Mouse (Mus musculus): ENCODE measurements around the gene Aldh1a1. TPM values are rescaled to one million over a fixed set of nuclear protein-coding genes. Genes with fewer than 3 reads are reported as not detected.

Gene Aldh1a1
- 7.9 and 19.4 TPM in 2 replicates for polyA plus RNA-seq (2015; fragmentation: Nextera tagmentation; extraction: Ambion mirVana)

DNA sequence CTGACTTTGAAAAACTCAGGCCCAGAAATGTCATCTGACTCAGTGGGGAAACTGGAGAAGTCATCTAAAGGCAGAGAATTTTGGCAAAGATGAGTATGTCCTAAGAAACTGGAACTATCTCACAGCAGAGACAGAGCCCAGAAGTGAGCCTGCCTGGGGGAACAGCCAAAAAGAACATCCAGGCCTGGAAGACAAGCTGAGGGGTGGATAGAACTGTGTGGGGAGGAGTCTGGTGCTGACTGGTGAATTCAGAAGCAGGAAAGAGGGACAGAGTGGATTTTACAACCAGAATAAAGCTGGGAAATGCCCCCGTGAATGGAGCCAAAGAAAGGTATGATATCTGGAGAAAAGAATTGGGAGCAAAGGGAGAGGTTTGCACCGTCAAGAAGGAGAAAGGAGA lies at the start of gene Aldh1a1:
Gene Aldh1a1 (plus strand): TSS at position 225 of the 400 bp plus-strand sequence.
- H3K4me2 ChIP-seq (ENCODE audit: low read length) = no peak within 1 kb of the TSS
- H3K27me3 ChIP-seq (ENCODE audit: control insufficient read depth, insufficient read depth, low read depth, low read length) = no peaks in the 10 kb centered on the region
- no peak within 1 kb of the TSS for H3K9ac ChIP-seq (ENCODE audit: low read depth, low read length)
- WGBS = 51% methylated on average over 2 of the region's 2 CpGs
- H3K4me3 ChIP-seq (ENCODE audit: low read depth, low read length) = no peak within 1 kb of the TSS
- H3K36me3 ChIP-seq (ENCODE audit: control insufficient read depth, insufficient read depth, low read length) = no peaks in the 10 kb centered on the region
- H3K27ac ChIP-seq (ENCODE audit: low read length) = no peak within 1 kb of the TSS
- no peak for ATAC-seq
- no peaks in the 10 kb centered on the region for H3K4me1 ChIP-seq (ENCODE audit: control insufficient read depth, insufficient read depth, low read length)
- H3K9me3 ChIP-seq (replicated peaks; ENCODE audit: control insufficient read depth, low read length, poor library complexity, severe bottlenecking) = no peaks in the 10 kb centered on the region

DNA sequence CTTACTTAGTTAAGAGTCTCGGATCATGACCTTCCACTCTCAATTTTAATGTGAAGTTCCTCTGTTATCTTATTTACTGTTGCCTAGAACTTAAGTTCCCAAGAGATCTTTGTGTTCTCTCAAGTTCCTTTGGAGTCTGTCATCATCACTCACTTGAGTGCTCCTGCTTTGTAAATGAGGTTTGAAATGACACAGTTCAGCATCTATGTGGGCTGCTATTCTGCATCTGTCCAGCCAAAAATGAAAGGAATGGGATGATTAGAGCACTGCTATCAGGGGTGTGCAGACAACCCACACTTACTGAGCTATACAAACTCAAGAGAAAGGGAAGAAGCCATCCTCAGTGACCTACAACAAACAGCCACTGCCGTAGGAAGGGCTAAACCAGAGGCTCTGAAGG lies 44.7 kb upstream of the Aldh1a1 start:
- H3K4me3 ChIP-seq (ENCODE audit: low read depth, low read length) = no peak overlapping the region
- H3K4me2 ChIP-seq (ENCODE audit: low read length) = no peak overlapping the region
- H3K9me3 ChIP-seq (replicated peaks; ENCODE audit: control insufficient read depth, low read length, poor library complexity, severe bottlenecking) = no peaks in the 10 kb centered on the region
- 91% methylated on average over 2 of the region's 2 CpGs for WGBS
- H3K27me3 ChIP-seq (ENCODE audit: control insufficient read depth, insufficient read depth, low read depth, low read length) = no peaks in the 10 kb centered on the region
- no peaks in the 10 kb centered on the region for H3K4me1 ChIP-seq (ENCODE audit: control insufficient read depth, insufficient read depth, low read length)
- ATAC-seq = no peak
- no peak overlapping the region for H3K27ac ChIP-seq (ENCODE audit: low read length)
- no peak overlapping the region for H3K9ac ChIP-seq (ENCODE audit: low read depth, low read length)
- no peaks in the 10 kb centered on the region for H3K36me3 ChIP-seq (ENCODE audit: control insufficient read depth, insufficient read depth, low read length)

- H3K27me3 ChIP-seq (ENCODE audit: control insufficient read depth, insufficient read depth, low read depth, low read length) = no peaks in the 10 kb centered on the region
- ATAC-seq = peak; percentile 80; the same call in 1 of the 2 replicates
- H3K36me3 ChIP-seq (ENCODE audit: control insufficient read depth, insufficient read depth, low read length) = no peaks in the 10 kb centered on the region
- no peaks in the 10 kb centered on the region for H3K4me1 ChIP-seq (ENCODE audit: control insufficient read depth, insufficient read depth, low read length)
- no peak overlapping the region for H3K4me2 ChIP-seq (ENCODE audit: low read length)
- H3K4me3 ChIP-seq (ENCODE audit: low read depth, low read length) = no peak overlapping the region
- no peak overlapping the region for H3K27ac ChIP-seq (ENCODE audit: low read length)
- H3K9ac ChIP-seq (ENCODE audit: low read depth, low read length) = no peak overlapping the region
- no peaks in the 10 kb centered on the region for H3K9me3 ChIP-seq (replicated peaks; ENCODE audit: control insufficient read depth, low read length, poor library complexity, severe bottlenecking)
Measured at GRCm38 (mm10) chr19:20449546-20449945, 43.0 kb upstream of the Aldh1a1 start.

GRCm38 (mm10) chr19:20451045-20451444 lies 41.5 kb upstream of the Aldh1a1 start:
- 86% methylated on average over 7 of the region's 7 CpGs for WGBS
- no peaks in the 10 kb centered on the region for H3K27me3 ChIP-seq (ENCODE audit: control insufficient read depth, insufficient read depth, low read depth, low read length)
- H3K4me1 ChIP-seq (ENCODE audit: control insufficient read depth, insufficient read depth, low read length) = no peaks in the 10 kb centered on the region
- H3K9ac ChIP-seq (ENCODE audit: low read depth, low read length) = no peak overlapping the region
- no peak overlapping the region for H3K27ac ChIP-seq (ENCODE audit: low read length)
- no peaks in the 10 kb centered on the region for H3K9me3 ChIP-seq (replicated peaks; ENCODE audit: control insufficient read depth, low read length, poor library complexity, severe bottlenecking)
- no peak for ATAC-seq
- H3K36me3 ChIP-seq (ENCODE audit: control insufficient read depth, insufficient read depth, low read length) = no peaks in the 10 kb centered on the region
- H3K4me2 ChIP-seq (ENCODE audit: low read length) = no peak overlapping the region
- H3K4me3 ChIP-seq (ENCODE audit: low read depth, low read length) = no peak overlapping the region

GRCm38 (mm10) chr19:20484497-20484896 lies 8.0 kb upstream of the Aldh1a1 start:
- Histone ChIP-seq H3K9ac (ENCODE audit: low read depth, low read length) (no peak overlapping the region), H3K4me3 (ENCODE audit: low read depth, low read length) (no peak overlapping the region), H3K4me2 (ENCODE audit: low read length) (no peak overlapping the region), H3K4me1 (ENCODE audit: control insufficient read depth, insufficient read depth, low read length) (no peaks in the 10 kb centered on the region), H3K27ac (ENCODE audit: low read length) (no peak overlapping the region), H3K36me3 (ENCODE audit: control insufficient read depth, insufficient read depth, low read length) (no peaks in the 10 kb centered on the region), H3K27me3 (ENCODE audit: control insufficient read depth, insufficient read depth, low read depth, low read length) (no peaks in the 10 kb centered on the region), H3K9me3 (replicated peaks; ENCODE audit: control insufficient read depth, low read length, poor library complexity, severe bottlenecking) (no peaks in the 10 kb centered on the region)
- 76% methylated on average over 1 of the region's 1 CpGs for whole genome bisulfite sequencing
- no peak for ATAC-seq

DNA sequence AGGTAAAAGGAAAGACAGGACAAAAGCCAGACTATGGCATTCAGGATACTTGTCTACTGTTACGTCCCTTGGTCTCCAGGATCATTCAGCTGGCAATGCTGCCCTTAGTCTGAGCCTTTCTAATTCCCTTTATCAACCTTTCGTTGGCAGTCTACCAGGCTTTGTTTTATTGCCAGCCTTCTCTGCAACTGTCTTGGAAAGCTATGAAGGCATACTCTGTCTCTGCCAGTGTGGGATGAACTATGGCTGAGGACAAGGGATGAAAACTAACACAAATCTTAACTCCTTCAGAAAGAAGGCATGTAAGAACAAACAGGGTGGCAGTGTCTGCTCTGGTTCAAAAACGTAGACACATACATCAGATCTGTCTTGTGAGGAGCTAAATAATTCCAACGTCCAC lies 565 bp upstream of the Aldh1a1 start:
- no peak for ATAC-seq
- no peaks in the 10 kb centered on the region for H3K9me3 ChIP-seq (replicated peaks; ENCODE audit: control insufficient read depth, low read length, poor library complexity, severe bottlenecking)
- no peak overlapping the region for H3K27ac ChIP-seq (ENCODE audit: low read length)
- H3K27me3 ChIP-seq (ENCODE audit: control insufficient read depth, insufficient read depth, low read depth, low read length) = no peaks in the 10 kb centered on the region
- 70% methylated on average over 4 of the region's 4 CpGs for WGBS
- no peak overlapping the region for H3K9ac ChIP-seq (ENCODE audit: low read depth, low read length)
- H3K4me1 ChIP-seq (ENCODE audit: control insufficient read depth, insufficient read depth, low read length) = no peaks in the 10 kb centered on the region
- no peak overlapping the region for H3K4me3 ChIP-seq (ENCODE audit: low read depth, low read length)
- H3K36me3 ChIP-seq (ENCODE audit: control insufficient read depth, insufficient read depth, low read length) = no peaks in the 10 kb centered on the region
- H3K4me2 ChIP-seq (ENCODE audit: low read length) = no peak overlapping the region

GRCm38 (mm10) chr19:20496476-20496875 lies 4.0 kb downstream of the Aldh1a1 start:
- Histone ChIP-seq H3K9me3 (replicated peaks; ENCODE audit: control insufficient read depth, low read length, poor library complexity, severe bottlenecking) (no peaks in the 10 kb centered on the region), H3K27ac (ENCODE audit: low read length) (no peak overlapping the region), H3K4me1 (ENCODE audit: control insufficient read depth, insufficient read depth, low read length) (no peaks in the 10 kb centered on the region), H3K9ac (ENCODE audit: low read depth, low read length) (no peak overlapping the region), H3K4me2 (ENCODE audit: low read length) (no peak overlapping the region), H3K4me3 (ENCODE audit: low read depth, low read length) (no peak overlapping the region), H3K27me3 (ENCODE audit: control insufficient read depth, insufficient read depth, low read depth, low read length) (no peaks in the 10 kb centered on the region), H3K36me3 (ENCODE audit: control insufficient read depth, insufficient read depth, low read length) (no peaks in the 10 kb centered on the region)
- ATAC-seq = no peak

DNA sequence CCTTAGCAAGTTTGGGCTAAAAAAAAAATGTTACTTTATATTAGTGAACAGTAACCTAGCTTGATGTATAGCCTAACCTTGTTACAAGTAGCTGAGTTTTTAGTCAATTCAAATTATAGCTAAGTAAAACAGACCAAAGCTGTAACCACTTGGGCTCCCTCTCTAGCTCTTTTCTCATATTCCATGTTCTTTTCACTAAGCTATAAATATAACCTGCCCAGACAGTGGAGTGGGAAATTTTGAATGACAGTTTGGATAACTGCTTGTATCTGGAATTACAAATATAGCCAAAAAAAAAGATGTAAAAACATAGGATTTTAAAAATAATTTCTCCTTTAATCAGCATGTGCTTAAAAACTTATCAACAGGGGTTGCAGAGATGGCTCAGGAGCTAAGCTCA lies 12.8 kb downstream of the Aldh1a1 start:
- H3K9ac ChIP-seq (ENCODE audit: low read depth, low read length) = no peak overlapping the region
- ATAC-seq = no peak
- H3K27me3 ChIP-seq (ENCODE audit: control insufficient read depth, insufficient read depth, low read depth, low read length) = no peaks in the 10 kb centered on the region
- no peaks in the 10 kb centered on the region for H3K9me3 ChIP-seq (replicated peaks; ENCODE audit: control insufficient read depth, low read length, poor library complexity, severe bottlenecking)
- H3K36me3 ChIP-seq (ENCODE audit: control insufficient read depth, insufficient read depth, low read length) = no peaks in the 10 kb centered on the region
- no peaks in the 10 kb centered on the region for H3K4me1 ChIP-seq (ENCODE audit: control insufficient read depth, insufficient read depth, low read length)
- no peak overlapping the region for H3K4me3 ChIP-seq (ENCODE audit: low read depth, low read length)
- H3K27ac ChIP-seq (ENCODE audit: low read length) = no peak overlapping the region
- H3K4me2 ChIP-seq (ENCODE audit: low read length) = no peak overlapping the region

- no peaks in the 10 kb centered on the region for H3K4me1 ChIP-seq (ENCODE audit: control insufficient read depth, insufficient read depth, low read length)
- 22% methylated on average over 9 of the region's 9 CpGs for WGBS
- no peak overlapping the region for H3K27ac ChIP-seq (ENCODE audit: low read length)
- no peak overlapping the region for H3K4me3 ChIP-seq (ENCODE audit: low read depth, low read length)
- no peaks in the 10 kb centered on the region for H3K27me3 ChIP-seq (ENCODE audit: control insufficient read depth, insufficient read depth, low read depth, low read length)
- no peak for ATAC-seq
- no peaks in the 10 kb centered on the region for H3K36me3 ChIP-seq (ENCODE audit: control insufficient read depth, insufficient read depth, low read length)
- H3K4me2 ChIP-seq (ENCODE audit: low read length) = no peak overlapping the region
- no peak overlapping the region for H3K9ac ChIP-seq (ENCODE audit: low read depth, low read length)
- no peaks in the 10 kb centered on the region for H3K9me3 ChIP-seq (replicated peaks; ENCODE audit: control insufficient read depth, low read length, poor library complexity, severe bottlenecking)
Measured at GRCm38 (mm10) chr19:20506936-20507615, 14.6 kb downstream of the Aldh1a1 start.

Measured in midbrain, embryonic 16.5 days (tissue).